Mouse (Mus musculus) adrenal gland, postnatal 36 days (tissue): ENCODE measurements at regions not wholly inside any gene's neighbourhood (a gene's known extent, or its start where the extent isn't known, plus 50 kb on each side); places are given as distances from the start of the nearest gene placed in this dataset.

Experiments used
- DNase-seq, 2 experiments: peaks; one replicate each; pipeline ENCODE4 v3.0.0; 2021; ENCODE audit warnings: mixed read lengths in 1 of 2

DNA sequence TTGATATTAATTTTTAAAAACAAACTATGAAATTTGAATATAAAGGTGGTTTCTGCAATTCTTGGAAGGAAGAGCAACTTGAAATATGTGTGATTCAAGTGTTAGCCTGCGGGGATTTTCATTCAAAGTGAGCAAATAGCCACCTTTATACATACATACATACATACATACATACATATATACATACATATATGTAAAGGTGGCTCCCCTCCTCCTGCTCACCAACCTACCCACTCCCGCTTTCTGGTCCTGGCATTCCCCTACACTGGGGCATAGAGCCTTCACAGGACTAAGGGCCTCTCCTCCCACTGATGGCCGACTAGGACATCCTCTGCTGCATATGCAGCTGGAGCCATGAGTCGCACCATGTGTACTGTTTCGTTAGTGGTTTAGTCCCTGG is 221.3 kb upstream of the Pde3a start:
- no peak for DNase-seq

DNA sequence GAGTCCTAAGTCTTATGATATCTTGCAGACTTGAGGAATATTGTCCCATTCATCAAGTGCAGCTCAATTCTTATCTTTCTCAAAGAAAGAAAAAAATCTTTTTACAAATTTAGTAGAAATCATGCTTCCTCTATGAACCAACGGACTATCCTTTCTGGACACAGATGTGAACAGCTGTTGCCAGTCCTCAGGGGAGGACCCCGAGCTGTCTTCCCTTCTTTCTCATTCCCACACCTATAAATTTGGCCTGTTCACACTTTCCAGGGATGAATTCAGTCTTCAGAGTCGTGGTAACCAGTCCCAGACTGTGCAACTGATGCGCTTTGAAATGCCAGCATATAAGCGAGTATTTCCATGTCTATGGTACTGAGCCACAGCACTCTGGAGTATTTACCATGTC is 214.2 kb upstream of the Pde3a start:
- no peak for DNase-seq

DNA sequence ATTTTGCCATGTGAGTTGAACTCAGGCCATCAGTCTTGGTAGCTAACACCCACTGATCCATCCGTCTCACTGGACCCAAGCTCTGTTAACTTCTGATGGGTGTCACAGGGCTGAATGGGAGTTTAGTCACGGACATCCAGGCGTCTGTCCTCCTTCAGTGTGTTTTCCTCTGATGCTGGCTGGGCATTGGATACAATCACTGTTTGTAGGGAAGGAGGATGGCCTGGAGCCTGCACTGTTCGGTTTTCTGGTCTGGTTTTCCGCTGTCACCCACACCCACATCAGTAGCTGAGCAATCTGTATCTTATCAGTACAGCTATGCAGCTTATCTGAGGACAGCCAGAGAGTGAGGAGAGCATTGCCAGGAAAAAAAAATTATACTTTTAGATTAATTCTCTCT is 207.7 kb upstream of the Pde3a start:
- no peak for DNase-seq

DNA sequence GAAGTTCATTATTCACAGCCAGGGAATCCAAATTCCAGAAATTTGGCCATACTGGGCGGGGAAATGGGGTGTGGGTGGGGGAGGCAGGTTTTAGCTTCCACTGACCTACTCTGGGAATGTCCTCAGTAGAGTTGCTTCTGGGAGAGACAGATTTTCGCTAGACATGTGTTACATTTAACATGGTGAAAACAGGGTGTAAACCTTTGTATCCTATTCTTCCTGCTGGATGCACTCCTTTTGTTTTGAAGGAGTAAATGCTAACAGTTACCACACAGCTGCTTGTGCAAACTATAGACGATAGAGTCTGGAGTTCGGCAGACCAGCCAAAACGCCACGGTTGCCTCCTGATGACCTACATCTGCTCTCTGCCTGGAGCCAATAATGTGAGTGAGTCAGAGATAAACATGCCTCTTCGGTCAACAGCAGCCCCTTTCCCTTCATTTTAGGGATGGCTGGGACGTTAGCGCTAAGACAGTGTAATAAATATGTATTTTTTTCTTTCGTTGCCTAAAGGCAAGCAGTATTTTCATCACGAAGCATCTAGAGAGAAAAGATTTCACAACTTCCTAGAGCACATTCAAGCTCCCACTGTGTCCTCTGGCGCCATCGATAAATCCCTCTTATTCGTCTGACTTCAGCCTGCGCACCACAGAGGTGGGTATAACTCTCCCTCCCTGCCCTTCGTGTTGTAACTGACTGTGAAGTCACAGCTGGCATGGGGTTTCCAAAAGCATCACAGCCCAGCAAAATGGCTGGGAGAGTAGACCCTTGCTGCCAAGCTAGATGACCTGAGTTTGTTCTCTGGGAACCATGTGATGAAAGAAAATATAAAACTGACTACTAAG is 207.1 kb upstream of the Pde3a start:
- DNase-seq: peak in 1 of 2 experiments; percentile 6

DNA sequence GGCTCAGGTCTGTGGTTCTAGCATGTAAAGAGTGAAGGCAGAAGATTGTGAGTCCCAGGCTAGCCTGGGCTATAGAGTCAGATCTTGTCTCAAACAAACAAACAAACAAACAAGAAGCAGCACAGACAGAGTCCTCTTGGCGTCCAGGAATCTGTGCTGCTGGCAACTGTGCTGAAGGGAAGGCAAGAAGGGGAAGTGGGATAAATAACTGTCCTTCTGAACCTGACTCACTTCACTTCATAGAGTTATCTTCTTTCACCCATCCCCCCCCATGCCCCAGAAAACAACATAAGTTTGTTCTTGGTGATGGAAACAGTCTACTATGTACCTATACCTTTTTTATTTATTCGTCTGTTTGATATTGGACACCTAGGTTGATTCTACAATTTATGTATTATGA is 200.8 kb upstream of the Pde3a start:
- DNase-seq: no peak

DNA sequence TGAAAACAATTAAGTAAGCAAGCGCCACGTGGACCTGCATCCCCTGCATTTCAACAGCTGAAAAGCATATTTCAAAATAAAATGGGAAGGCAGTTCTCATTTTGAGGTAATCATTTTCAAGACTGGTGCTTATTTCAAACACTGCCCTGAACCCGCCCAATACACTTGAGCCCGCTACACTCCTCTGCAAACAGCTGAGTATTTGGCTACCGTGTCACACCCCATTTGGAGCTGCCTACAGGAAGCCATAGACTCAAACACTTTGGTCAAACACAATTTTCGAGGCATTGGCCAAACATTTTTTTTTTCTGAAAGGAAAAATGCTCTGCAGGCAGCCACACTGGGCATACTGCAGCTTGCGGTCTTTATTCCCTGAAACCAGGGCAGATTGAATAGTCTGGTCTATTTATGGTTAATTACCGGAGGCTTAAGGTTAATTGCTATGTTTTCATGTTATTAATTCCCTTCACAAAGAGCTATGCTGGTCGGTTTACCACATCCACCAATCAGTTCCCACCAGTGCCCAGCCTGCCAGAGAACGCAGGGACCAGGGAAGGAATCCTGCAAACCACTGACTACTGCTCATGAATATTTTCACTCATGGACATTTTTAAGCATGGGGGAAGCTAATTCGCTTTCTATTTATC is 198.9 kb upstream of the Pde3a start:
- no peak for DNase-seq

DNA sequence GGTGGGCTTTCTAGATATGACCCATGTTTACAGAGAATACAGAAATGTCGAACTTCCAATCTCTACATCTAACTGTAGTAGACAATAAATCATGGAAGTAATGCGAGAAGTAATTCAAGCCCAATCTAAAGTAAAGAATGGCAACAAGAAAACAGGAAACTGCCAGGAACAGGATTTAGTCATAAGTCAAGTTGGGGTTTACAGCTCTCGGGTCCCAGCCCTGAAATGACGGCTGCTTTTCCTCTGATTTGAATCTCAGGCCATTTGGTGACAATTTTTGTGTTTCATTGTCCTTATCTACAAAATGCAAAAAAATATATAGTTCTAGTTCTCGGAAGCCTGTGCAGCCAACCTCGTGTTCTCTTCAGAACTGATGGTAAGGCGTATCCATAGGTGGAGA is 195.0 kb upstream of the Pde3a start:
- no peak for DNase-seq

DNA sequence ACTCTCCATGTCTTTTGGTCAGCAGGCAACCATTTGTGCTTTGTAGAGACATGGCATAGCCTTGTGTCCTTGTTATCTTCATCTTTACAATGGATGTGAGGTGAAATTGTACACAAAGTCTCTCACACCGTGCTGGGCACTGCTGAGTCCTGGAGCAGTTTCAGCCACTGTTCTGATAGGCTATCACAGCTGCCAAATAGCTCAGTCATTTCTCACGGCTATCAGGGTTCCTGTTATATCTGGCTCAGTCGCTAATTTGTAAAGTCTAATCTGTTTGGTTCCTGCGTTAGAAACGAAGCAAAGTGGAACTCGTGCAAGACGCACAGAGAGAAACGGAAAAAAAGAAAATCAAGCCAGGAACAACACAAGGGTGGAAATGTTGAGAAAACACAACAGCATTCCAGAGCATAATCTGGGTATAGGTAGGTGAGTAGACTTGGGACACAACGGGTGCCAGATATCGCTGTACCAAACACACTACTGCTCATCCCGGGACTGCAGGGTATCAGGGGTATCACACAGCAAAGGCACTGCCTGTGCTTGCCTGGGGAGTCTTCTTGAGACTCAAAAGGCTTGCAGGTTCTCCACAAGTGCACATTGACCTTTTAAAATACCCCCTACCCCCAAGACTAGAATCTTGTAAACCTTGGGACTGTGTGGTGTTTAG is 189.7 kb upstream of the Pde3a start:
- DNase-seq: no peak

DNA sequence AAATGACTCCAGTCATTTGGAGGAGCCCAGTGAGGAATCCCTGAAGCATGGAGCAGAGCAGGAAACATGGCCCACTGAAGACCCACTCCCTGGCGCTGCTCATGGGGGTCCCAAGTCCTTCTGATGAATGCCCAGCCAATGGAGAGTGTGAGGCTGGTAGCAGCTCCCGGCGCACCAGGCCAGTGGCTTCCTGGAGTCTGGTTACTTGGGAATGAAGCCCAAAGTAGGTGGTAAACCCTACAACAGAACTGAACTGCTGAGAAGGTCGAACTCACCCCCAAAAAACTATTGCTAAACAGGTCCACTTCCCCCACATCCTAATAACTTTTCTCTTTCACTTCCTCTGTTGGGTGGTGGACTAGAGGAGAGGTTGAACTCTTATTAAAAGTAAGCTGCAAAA is 183.3 kb upstream of the Pde3a start:
- DNase-seq: no peak

DNA sequence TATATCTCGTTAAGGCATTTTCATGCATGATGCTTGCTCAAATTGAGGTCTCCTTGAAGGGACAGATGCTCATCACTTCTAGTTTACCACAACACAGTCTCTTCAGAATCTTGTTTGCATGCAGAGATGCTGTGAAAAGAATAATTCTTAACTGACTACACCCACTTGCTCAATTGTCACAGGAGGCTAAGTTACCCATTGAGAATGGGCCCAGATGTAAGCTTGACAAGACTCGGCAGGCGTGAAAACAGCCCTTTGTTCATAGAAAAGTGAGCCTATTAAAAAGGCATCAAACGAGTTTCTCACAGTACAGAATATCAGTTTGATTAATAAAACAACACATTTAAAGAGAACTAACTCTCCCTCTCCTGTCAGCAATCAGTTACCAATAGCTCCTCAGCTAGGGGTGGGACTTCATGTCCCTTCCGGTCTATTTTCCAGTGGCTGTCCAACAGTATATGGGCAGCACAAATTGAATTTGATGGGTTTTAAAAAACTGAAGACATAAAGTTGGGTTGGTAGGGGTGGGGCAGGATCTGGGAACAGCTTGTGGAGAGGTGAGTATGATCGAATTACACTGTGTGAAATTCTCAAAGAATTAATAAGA is 180.1 kb upstream of the Pde3a start:
- DNase-seq: no peak

DNA sequence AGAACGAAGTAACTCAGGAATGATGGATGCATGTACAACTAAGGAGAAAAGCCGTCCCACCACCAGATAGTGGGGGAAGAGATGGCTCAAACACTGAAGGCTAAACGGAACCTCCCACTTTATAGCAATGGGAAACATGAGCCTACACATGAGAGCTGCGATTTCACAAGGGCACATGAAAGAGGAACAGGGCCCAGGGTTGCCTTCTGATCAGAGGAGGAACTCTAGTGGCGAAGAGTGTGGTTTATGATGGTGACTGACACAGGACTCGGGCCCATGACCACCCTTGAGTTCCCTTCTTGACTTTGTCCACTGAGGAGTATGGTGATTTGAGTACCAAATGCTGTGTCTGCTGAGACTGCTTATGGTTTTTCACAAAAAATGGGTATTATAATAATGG is 179.2 kb upstream of the Pde3a start:
- DNase-seq: no peak

DNA sequence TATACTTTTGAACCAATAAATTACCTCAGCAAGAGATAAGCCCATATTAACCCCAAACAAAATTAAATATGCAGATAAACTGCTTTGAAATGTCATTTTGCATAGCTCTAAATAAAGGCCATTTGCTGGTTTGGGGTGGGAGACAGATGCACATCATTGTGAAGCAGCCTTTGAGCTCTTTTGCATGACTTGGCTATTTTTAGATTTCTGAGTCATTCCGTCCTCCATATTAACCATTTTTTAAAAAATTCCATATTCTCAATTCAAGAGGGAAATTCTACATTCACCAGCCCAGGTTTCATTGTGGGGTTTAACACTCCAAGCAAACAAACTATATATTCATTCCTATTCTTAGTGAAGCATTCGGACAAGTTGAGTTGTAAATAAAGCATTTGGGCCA is 177.6 kb upstream of the Pde3a start:
- DNase-seq: no peak

DNA sequence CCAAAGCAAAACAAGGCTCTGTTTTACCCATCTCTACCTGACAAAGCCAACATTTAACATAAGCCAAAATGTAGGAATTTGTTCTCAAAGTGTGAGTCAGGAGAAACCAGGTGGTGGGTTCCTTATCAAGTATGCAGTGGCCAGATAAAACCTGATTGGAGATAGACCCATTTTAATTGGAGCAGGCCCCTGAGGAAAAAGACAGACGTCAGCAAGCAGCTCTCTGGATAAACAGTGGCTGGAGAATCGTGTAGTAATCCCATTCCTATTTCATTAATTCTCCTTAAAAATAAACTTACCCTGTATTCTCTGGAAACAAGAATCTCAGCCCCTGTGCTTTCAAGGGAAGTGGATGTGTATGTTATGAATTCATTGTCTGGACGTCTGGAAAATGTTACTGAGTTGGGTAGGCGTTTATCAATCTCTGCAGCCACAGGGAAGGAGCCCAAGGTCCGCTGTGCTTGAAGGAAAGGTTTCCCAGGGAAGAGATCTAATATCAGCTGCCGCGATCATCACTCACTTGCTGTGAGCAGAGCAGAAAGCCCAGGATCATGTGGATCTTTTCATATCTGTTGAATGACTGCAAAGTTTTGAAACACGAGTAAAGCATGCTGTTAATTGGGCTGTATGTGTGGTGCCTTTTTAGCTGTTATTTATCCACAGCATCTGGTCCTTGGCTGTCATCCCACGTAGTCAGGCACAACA is 157.8 kb upstream of the Pde3a start:
- DNase-seq: no peak

DNA sequence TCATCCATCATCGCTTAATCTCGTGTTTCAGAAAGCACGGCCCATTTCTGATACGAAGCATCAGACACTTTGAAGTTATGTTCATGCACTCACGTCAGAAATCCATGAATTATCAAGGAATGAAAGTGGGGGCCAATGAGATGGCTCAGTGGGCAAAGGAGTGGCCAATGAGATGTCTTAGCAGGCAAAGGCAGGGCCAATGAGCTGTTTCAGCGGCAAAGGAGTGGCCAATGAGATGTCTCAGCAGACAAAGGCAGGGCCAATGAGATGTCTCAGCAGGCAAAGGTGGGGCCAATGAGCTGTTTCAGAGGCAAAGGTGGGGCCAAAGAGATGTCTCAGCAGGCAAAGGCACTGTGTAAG is 157.3 kb upstream of the Pde3a start:
- no peak for DNase-seq

DNA sequence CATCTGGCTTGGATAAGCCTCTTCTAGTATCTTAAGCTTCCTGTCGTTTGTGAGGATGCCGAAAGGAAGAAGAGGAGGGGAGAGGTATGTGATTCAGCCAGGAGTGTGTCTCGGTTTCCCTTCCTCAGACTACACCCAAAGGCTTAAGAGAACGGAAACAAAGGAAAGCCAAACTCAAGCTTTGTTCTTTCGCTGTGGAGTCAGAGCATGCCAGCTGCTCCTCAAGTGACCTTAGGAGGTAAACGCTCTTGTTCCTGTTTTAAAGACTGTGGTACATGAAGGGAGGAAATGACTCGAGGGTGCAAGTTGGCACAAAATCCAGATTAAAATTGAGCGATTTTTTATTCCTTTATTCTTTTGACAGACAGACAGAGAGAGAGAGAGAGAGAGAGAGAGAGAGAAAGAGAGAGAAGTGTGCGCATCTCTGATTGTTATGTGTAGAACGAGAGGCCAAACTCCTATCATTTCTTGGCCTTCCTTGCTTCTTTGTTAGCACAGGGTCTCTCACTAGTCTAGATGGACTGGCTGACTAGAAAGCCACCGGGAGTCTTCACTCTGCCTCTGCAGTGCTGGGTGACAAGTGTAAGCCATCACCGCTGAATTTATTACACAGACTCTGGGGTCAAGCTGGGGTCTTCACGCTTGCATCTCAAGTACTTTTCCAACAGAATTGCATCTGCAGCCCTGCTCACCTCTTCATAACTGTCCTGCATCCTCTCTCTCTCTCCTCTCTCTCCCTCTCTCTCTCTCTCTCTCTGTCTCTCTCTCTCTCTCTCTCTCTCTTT is 151.5 kb upstream of the Pde3a start:
- no peak for DNase-seq

DNA sequence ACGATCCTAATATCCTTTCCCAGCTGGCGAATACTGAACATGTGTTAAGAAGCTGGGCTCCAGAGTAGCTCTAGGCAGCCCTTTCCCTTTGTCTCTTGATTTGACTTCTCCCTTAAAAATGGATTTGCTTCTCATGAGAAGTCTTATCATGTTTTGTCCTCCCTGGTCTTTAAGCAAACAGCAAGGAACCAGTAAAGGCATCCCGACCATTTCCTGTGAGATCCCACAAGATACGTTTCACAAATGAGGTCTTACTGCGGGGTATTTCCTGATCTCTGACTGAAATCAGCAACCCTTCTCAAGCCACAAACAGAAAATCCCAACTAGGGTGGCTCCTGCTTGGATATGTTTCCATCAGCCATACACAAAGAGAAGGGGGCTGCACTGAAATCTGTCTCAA is 130.8 kb upstream of the Pde3a start:
- no peak for DNase-seq

DNA sequence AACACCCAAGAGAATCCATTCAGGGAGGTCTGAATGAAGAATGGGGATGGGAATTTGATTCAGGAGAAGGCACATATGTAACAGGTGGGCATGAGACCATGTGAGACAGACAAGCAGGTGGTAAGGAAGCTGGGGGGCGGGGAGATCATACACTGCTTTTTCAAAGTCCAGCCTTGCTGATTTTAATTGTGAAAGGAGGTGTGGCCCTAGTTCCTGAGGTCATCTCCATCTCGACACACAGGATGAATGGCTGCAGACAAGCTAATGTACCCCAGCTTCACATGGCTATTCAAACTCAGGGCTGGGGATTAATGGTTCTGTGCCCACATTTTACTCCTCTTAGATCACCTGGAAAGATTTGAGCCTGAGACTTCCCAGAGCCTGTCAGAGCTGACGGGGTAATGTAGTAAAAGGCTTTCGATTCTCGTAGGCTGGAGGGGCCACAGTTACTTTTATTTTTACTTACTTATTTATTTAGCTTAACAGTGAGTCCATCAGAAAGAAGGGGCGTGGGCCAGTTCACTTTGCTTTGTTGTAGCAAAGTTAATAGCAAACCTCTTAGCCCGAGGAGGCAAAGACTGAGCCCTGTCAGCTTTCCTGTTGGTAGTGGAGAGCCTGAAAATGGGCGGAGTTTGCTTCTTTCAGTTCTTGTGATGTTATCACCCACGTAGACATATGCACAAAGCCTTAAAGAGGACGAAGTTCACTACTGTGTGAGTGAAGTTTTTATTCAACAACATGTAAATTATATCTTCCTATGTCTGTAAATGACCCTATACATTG is 122.3 kb upstream of the Pde3a start:
- DNase-seq: no peak

DNA sequence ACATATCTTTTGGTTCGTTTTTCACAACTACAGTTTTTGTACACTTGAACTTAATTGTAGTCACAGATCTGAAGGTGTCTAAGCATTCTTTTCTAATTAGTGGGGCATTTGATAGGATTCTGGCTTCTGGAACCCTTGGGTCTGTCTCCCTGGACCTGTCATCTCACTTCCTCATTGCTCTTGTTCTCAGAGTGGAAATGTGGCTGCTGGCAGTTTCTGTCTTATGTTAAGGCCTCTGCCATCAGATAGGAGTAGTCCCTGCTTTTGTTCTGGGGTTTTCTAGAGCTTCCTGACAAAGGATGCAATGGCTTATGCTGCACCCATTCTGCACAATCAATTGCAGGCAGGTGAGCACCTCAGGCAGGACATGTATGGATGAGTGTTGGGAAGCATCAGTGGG is 119.5 kb upstream of the Pde3a start:
- DNase-seq: no peak

DNA sequence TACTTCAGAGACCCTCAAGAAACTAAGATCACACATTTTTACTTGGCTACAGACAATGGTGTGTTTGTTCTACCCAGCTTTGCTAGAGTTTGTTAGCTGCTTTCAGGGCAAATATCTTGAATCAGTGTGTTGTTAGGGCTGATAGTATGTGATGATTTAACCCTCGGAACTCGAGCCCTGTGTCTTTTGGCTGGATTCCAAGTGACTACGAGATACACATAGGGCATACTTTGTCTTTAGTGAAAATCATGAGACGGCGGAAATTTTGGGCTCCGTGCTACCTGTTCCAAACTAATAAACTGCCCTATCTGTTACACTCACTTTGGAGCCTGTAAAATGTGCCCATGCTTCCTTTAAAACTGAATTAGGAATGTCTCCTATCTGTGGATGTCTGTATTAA is 114.9 kb upstream of the Pde3a start:
- DNase-seq: no peak

DNA sequence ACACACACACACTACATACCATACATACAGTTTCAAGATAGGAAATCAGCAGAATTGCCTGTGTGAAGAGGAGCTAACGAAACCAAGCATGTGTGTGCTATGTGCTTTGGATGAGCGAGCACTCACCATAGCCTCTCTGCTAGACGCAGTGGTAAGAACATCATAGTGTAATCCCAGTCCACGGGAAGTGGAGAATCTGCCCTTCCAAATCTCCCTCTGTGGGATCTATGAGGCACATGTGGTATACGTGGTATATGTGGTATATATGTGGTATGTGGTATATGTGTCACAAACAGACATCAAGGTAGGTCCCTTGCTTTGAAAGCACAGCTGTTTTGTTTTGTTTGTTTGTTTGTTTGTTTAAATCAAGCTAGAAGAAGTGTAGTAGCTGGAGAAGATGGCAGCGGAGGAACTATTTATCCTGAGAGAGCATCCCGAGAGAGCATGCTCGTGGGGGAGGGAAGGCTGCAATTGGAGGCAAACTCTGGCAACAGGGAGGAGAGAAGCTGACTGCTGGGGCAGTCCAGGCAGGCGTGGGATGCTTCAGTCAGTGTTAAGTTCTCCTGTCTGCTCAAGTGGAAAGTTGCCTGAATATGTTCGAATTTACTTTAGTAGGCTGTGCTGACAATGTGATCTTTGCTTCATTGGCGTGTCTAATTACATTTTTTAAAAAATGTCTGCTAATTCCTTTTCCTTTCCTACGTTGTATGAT is 112.2 kb upstream of the Pde3a start:
- no peak for DNase-seq
